Mouse (Mus musculus): ENCODE data around the gene Ppfibp1.

The Ppfibp1 gene

GRCm38 (mm10) chr6:146881896-146882770, 6.2 kb upstream of the Ppfibp1 start:
- no peak for DNase-seq (ENCODE audit: low spot score)

GRCm38 (mm10) chr6:146883426-146883825, 4.9 kb upstream of the Ppfibp1 start:
- no peak for DNase-seq (ENCODE audit: low spot score)

GRCm38 (mm10) chr6:146884171-146884570, 4.1 kb upstream of the Ppfibp1 start:
- DNase-seq (ENCODE audit: low spot score): no peak

- DNase-seq (ENCODE audit: low spot score): peak; percentile 48
These were observed 3.4 kb upstream of the Ppfibp1 start for GRCm38 (mm10) chr6:146884851-146885250.

- DNase-seq (ENCODE audit: low spot score): no peak
These were observed 588 bp downstream of the Ppfibp1 start for GRCm38 (mm10) chr6:146888660-146889490.

- no peak for DNase-seq (ENCODE audit: low spot score)
These were observed 1.9 kb downstream of the Ppfibp1 start for GRCm38 (mm10) chr6:146890215-146890614.

- DNase-seq (ENCODE audit: low spot score): peak; percentile 45
These were observed 2.3 kb downstream of the Ppfibp1 start for GRCm38 (mm10) chr6:146890633-146891032.

GRCm38 (mm10) chr6:146893890-146894289, 5.6 kb downstream of the Ppfibp1 start:
- no peak for DNase-seq (ENCODE audit: low spot score)

GRCm38 (mm10) chr6:146898709-146899108, 10.4 kb downstream of the Ppfibp1 start:
- no peak for DNase-seq (ENCODE audit: low spot score)

GRCm38 (mm10) chr6:146899647-146900046, 11.4 kb downstream of the Ppfibp1 start:
- DNase-seq (ENCODE audit: low spot score): no peak

GRCm38 (mm10) chr6:146901929-146902328, 13.6 kb downstream of the Ppfibp1 start:
- DNase-seq (ENCODE audit: low spot score): no peak

- DNase-seq (ENCODE audit: low spot score): no peak
These were observed 15.3 kb downstream of the Ppfibp1 start for GRCm38 (mm10) chr6:146903632-146904031.

GRCm38 (mm10) chr6:146904707-146905106, 16.4 kb downstream of the Ppfibp1 start:
- DNase-seq (ENCODE audit: low spot score): no peak

GRCm38 (mm10) chr6:146906000-146906786, 17.9 kb downstream of the Ppfibp1 start:
- DNase-seq (ENCODE audit: low spot score): no peak

GRCm38 (mm10) chr6:146907061-146907794, 18.9 kb downstream of the Ppfibp1 start:
- no peak for DNase-seq (ENCODE audit: low spot score)

GRCm38 (mm10) chr6:146907795-146908190, 19.5 kb downstream of the Ppfibp1 start:
- no peak for DNase-seq (ENCODE audit: low spot score)

- DNase-seq (ENCODE audit: low spot score): no peak
These were observed 20.5 kb downstream of the Ppfibp1 start for GRCm38 (mm10) chr6:146908801-146909200.

- DNase-seq (ENCODE audit: low spot score): no peak
These were observed 21.6 kb downstream of the Ppfibp1 start for GRCm38 (mm10) chr6:146909725-146910489.

- no peak for DNase-seq (ENCODE audit: low spot score)
These were observed 22.5 kb downstream of the Ppfibp1 start for GRCm38 (mm10) chr6:146910801-146911200.

- peak; percentile 41 for DNase-seq (ENCODE audit: low spot score)
These were observed 24.7 kb downstream of the Ppfibp1 start for GRCm38 (mm10) chr6:146912835-146913488.
